Mouse (Mus musculus) olfactory bulb, adult 2 months (tissue): ENCODE results near the gene Gab2.

Source experiments
- CTCF ChIP-seq: fragments of 200-500 bp; IDR thresholded peaks from 2 replicates; pipeline ENCODE4 v1.5.1; 2012; ENCODE audit warnings: low read depth, mild to moderate bottlenecking, low read length, moderate library complexity; ENCODE audit not compliant: insufficient read depth
- POLR2A ChIP-seq: fragments of 200-500 bp; IDR thresholded peaks from 2 replicates; pipeline ENCODE4 v1.6.1; 2012; ENCODE audit warnings: mild to moderate bottlenecking, low read depth, low read length, moderate library complexity; ENCODE audit not compliant: insufficient read depth

- TF ChIP-seq CTCF (no peak), POLR2A (no peak)
Measured at GRCm38 (mm10) chr7:97298943-97299342, 217.6 kb downstream of the Gab2 start.
